Mouse (Mus musculus) embryonic facial prominence, embryonic 10.5 days (tissue): Measurements from ENCODE around the gene Pelp1. TPM values are rescaled to one million over a fixed set of nuclear protein-coding genes. Genes with fewer than 3 reads are reported as not detected.
A peak's percentile ranks its signal among the peaks of the same experiment; 100 is the strongest.
"Not testable (repeated sequence)": the region's sequence is repeated elsewhere in the genome, so short reads cannot be mapped to it uniquely, and the experiment has no call there.

Experiments used
- DNase-seq: peaks from one replicate; pipeline ENCODE4 v3.0.0-alpha.2; 2017; ENCODE audit warnings: low spot score
- H3K27ac ChIP-seq: fragments of 300-500 bp; sonication (generic); replicated peaks from 2 replicates; pipeline ENCODE4 v1.5.1; 2016; ENCODE audit warnings: mild to moderate bottlenecking
- H3K27me3 ChIP-seq: fragments of 300-500 bp; sonication (generic); replicated peaks from 2 replicates; pipeline ENCODE4 v1.6.1; 2016; ENCODE audit warnings: low read depth, mild to moderate bottlenecking; ENCODE audit not compliant: poor library complexity, severe bottlenecking
- H3K36me3 ChIP-seq: fragments of 300-500 bp; sonication (generic); replicated peaks from 2 replicates; pipeline ENCODE4 v1.6.1; 2016; ENCODE audit warnings: mild to moderate bottlenecking, moderate library complexity
- H3K4me1 ChIP-seq: fragments of 300-500 bp; sonication (generic); 2 replicates; pipeline ENCODE4 v1.6.1; 2016
- H3K4me3 ChIP-seq: fragments of 300-500 bp; sonication (generic); 2 replicates; pipeline ENCODE4 v1.5.1; 2016; ENCODE audit warnings: mild to moderate bottlenecking, moderate library complexity
- H3K9me3 ChIP-seq: fragments of 300-500 bp; sonication (generic); 2 replicates; pipeline ENCODE4 v1.6.1; 2016; ENCODE audit warnings: mild to moderate bottlenecking
- WGBS: fragments of 180-500 bp; shearing (Covaris S2); methylation state at CpG from one replicate; pipeline ENCODE4 v1.1.7; 2016; 5-methylcytosine and 5-hydroxymethylcytosine counted together
- microRNA-seq: library from miRNA; unstranded; fragments of <30 nt; microRNA quantifications from one replicate; pipeline ENCODE4, GENCODE M21; 2017
- polyA plus RNA-seq: library from polyadenylated mRNA; unstranded; fragments of >200 nt; fragmentation: Nextera tagmentation; extraction: Ambion mirVana; gene quantifications from 2 replicates; pipeline ENCODE4 v1.2.1, GENCODE M21; 2016

The Pelp1 gene
- polyA plus RNA-seq, 1 experiment from 2014 or later, result 60.7 TPM

- not testable (repeated sequence) for H3K4me3 ChIP-seq, H3K9me3 ChIP-seq, H3K27me3 ChIP-seq, H3K27ac ChIP-seq, H3K4me1 ChIP-seq, H3K36me3 ChIP-seq, DNase-seq
- WGBS, result 79% methylated on average over 6 of the region's 6 CpGs
Observed at GRCm38 (mm10) chr11:70367701-70368100, 42.1 kb downstream of the Pelp1 start.

GRCm38 (mm10) chr11:70351868-70352267 is 58.0 kb downstream of the Pelp1 start, which contains the start of gene Alox15:
Alox15 (minus strand) TSS chr11:70352031.
- Histone ChIP-seq H3K4me1 (peaks cover 17% of the 10 kb centered on the region), H3K4me3 (peak within 1 kb of the TSS; percentile 52), H3K36me3 (no peaks in the 10 kb centered on the region), H3K27me3 (peaks cover 73% of the 10 kb centered on the region), H3K9me3 (no peaks in the 10 kb centered on the region), H3K27ac (no peak within 1 kb of the TSS)
- DNase-seq, result no peak
- under 1% methylated on average over 19 of the region's 19 CpGs for WGBS

GRCm38 (mm10) chr11:70348630-70349029 is 61.2 kb downstream of the Pelp1 start:
- peaks cover 17% of the 10 kb centered on the region for H3K4me1 ChIP-seq
- DNase-seq, result no peak
- H3K9me3 ChIP-seq, result no peaks in the 10 kb centered on the region
- peaks cover 62% of the 10 kb centered on the region for H3K27me3 ChIP-seq
- H3K27ac ChIP-seq, result no peak overlapping the region
- 86% methylated on average over 9 of the region's 9 CpGs for WGBS
- H3K4me3 ChIP-seq, result no peak overlapping the region
- no peaks in the 10 kb centered on the region for H3K36me3 ChIP-seq

GRCm38 (mm10) chr11:70347861-70348260 is 62.0 kb downstream of the Pelp1 start:
- Histone ChIP-seq H3K27me3 (peaks cover 54% of the 10 kb centered on the region), H3K27ac (no peak overlapping the region), H3K9me3 (no peaks in the 10 kb centered on the region), H3K4me3 (no peak overlapping the region), H3K36me3 (no peaks in the 10 kb centered on the region), H3K4me1 (peaks cover 17% of the 10 kb centered on the region)
- no peak for DNase-seq
- WGBS, result 88% methylated on average over 10 of the region's 10 CpGs

GRCm38 (mm10) chr11:70345546-70345945 is 64.3 kb downstream of the Pelp1 start:
- Histone ChIP-seq H3K4me3 (no peak overlapping the region), H3K9me3 (no peaks in the 10 kb centered on the region), H3K27ac (no peak overlapping the region), H3K4me1 (no peaks in the 10 kb centered on the region), H3K36me3 (no peaks in the 10 kb centered on the region), H3K27me3 (peaks cover 31% of the 10 kb centered on the region)
- WGBS, result 93% methylated on average over 8 of the region's 8 CpGs
- DNase-seq, result no peak

- no peak overlapping the region for H3K27ac ChIP-seq
- DNase-seq, result no peak
- no peaks in the 10 kb centered on the region for H3K36me3 ChIP-seq
- H3K27me3 ChIP-seq, result peaks cover 26% of the 10 kb centered on the region
- H3K4me3 ChIP-seq, result no peak overlapping the region
- no peaks in the 10 kb centered on the region for H3K9me3 ChIP-seq
- 85% methylated on average over 10 of the region's 10 CpGs for WGBS
- no peaks in the 10 kb centered on the region for H3K4me1 ChIP-seq
Observed at GRCm38 (mm10) chr11:70345061-70345460, 64.8 kb downstream of the Pelp1 start.

Small RNAs within 50 kb of the gene (microRNA-seq; reads per million reads assigned to microRNA genes)
- gene Mir7115, result not detected

Other genes with a start within 250 kb of the Pelp1 start
- 0.72 and 1.2 TPM in 2 replicates for gene Slc16a11, start 197.3 kb downstream of the Pelp1 start, polyA plus RNA-seq
- gene Slc16a13, start 189.0 kb downstream of the Pelp1 start, polyA plus RNA-seq, result 11.6 and 11.7 TPM in 2 replicates
- 5.0 and 7.2 TPM in 2 replicates for gene Bcl6b, start 180.2 kb downstream of the Pelp1 start, polyA plus RNA-seq
- gene 0610010K14Rik, start 172.1 kb downstream of the Pelp1 start, polyA plus RNA-seq, result 210 and 215 TPM in 2 replicates
- gene Gm21988, start 170.2 kb downstream of the Pelp1 start, polyA plus RNA-seq, result 7.9 and 10.7 TPM in 2 replicates
- gene Rnasek, start 170.2 kb downstream of the Pelp1 start, polyA plus RNA-seq, result 96.4 and 106 TPM in 2 replicates
- 2.7 and 3.9 TPM in 2 replicates for gene Alox12, start 154.7 kb downstream of the Pelp1 start, polyA plus RNA-seq
- gene Alox12e, start 87.4 kb downstream of the Pelp1 start, polyA plus RNA-seq, result not detected in 2 replicates
- gene Alox15, start 58.0 kb downstream of the Pelp1 start, polyA plus RNA-seq, result 0.11 and 0.29 TPM in 2 replicates
- gene Arrb2, start 22.6 kb upstream of the Pelp1 start, polyA plus RNA-seq, result 28.4 and 29.4 TPM in 2 replicates
- 44.1 TPM in 2 replicates for gene Med11, start 41.9 kb upstream of the Pelp1 start, polyA plus RNA-seq
- 0.16 and 0.45 TPM in 2 replicates for gene Zmynd15, start 49.4 kb upstream of the Pelp1 start, polyA plus RNA-seq
- 0.39 and 0.65 TPM in 2 replicates for gene Cxcl16, start 50.0 kb upstream of the Pelp1 start, polyA plus RNA-seq
- 0.35 and 0.77 TPM in 2 replicates for gene Tm4sf5, start 95.2 kb upstream of the Pelp1 start, polyA plus RNA-seq
- not detected in 2 replicates for gene Vmo1, start 104.6 kb upstream of the Pelp1 start, polyA plus RNA-seq
- 0.43 and 0.44 TPM in 2 replicates for gene Gltpd2, start 109.2 kb upstream of the Pelp1 start, polyA plus RNA-seq
- 1,123 and 1,132 TPM in 2 replicates for gene Psmb6, start 115.3 kb upstream of the Pelp1 start, polyA plus RNA-seq
- gene Gm40193, start 122.9 kb upstream of the Pelp1 start, polyA plus RNA-seq, result not detected in 2 replicates
- gene Pld2, start 130.0 kb upstream of the Pelp1 start, polyA plus RNA-seq, result 3.2 and 3.7 TPM in 2 replicates
- 14.6 and 15.2 TPM in 2 replicates for gene Mink1, start 152.8 kb upstream of the Pelp1 start, polyA plus RNA-seq
- not detected in 2 replicates for gene 4930544D05Rik, start 205.8 kb upstream of the Pelp1 start, polyA plus RNA-seq
- not detected in 2 replicates for gene Chrne, start 209.2 kb upstream of the Pelp1 start, polyA plus RNA-seq
- 0.26 and 0.76 TPM in 2 replicates for gene Gp1ba, start 229.1 kb upstream of the Pelp1 start, polyA plus RNA-seq
- 89.7 and 91.9 TPM in 2 replicates for gene Rnf167, start 237.2 kb upstream of the Pelp1 start, polyA plus RNA-seq
- gene Slc25a11, start 237.4 kb upstream of the Pelp1 start, polyA plus RNA-seq, result 135 and 137 TPM in 2 replicates
- 2,153 and 2,165 TPM in 2 replicates for gene Pfn1, start 244.6 kb upstream of the Pelp1 start, polyA plus RNA-seq
- 72.9 and 88.4 TPM in 2 replicates for gene Eno3, start 247.2 kb upstream of the Pelp1 start, polyA plus RNA-seq